In the genomic region with DNA sequence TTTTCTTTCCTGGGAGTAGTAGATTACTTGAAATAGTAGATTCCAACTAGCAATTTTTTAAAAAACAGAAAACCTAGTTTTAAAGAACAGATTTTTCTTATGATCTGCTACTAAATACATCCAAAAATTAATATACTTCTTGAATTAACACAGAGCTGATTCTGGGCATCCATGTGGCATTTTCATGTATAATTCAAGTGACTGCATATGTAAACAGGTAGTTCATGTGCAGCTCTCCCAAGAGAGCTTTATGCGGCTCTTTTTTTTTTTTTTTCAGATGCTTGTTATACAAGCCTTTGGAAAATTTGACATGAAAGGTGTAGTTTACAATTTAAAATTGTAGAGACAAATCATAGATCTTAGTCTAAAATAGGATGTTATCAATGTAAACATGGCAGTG, we compare ENCODE assay signal across 24 mouse cellular contexts.
DNase-seq lines count a peak whose midpoint lies in the region; ATAC-seq and TF ChIP-seq lines count a peak whose summit lies in the region.
"Had no signal": no experiment of that assay in that cellular context is flagged by ENCODE, and none has a peak within 500 bp of the region (broad histone marks: within the 10 kb centered on the region; RNA-seq: fewer than 3 reads in every experiment).

No protein-coding gene starts in this region.

- no peak for DNase-seq in forebrain, postnatal 0 days
- DNase-seq in brain, embryonic 14.5 days (ENCODE audit: low read depth): peak; percentile 37
- DNase-seq: adrenal gland, adult 8-10 months; adrenal gland, postnatal 14 days; adrenal gland, postnatal 36 days; B cell, adult 2 months; cerebellum, adult 11 months; cerebellum, adult 18-20 months; cerebellum, adult 8-10 months; cerebellum, adult 9-11 months; cerebellum, postnatal 14 days; cerebellum, postnatal 36 days; embryo, embryonic 11 days had no signal

- no peak for TF ChIP-seq POLR2A in brain, embryonic 14.5 days (IDR thresholded peaks at IDR 0.05; ENCODE audit: borderline replicate concordance, extremely low read depth, insufficient read depth, insufficient read length, poor library complexity, severe bottlenecking)

- peaks cover 6% of the 10 kb centered on the region for H3K4me1 ChIP-seq in forebrain, embryonic 13.5 days
- no peaks in the 10 kb centered on the region for H3K4me1 ChIP-seq in forebrain, postnatal 0 days (ENCODE audit: insufficient read depth)
- peaks cover 12% of the 10 kb centered on the region for H3K4me1 ChIP-seq in forebrain, embryonic 15.5 days
- H3K4me1 ChIP-seq in forebrain, embryonic 12.5 days: peaks cover 3% of the 10 kb centered on the region; the same call in 1 of the 2 replicates
- H3K4me1 ChIP-seq: embryonic facial prominence, embryonic 13.5 days; embryonic facial prominence, embryonic 15.5 days had no signal

- no peak overlapping the region for H3K9ac ChIP-seq in forebrain, embryonic 13.5 days
- H3K9ac ChIP-seq in forebrain, postnatal 0 days: no peak overlapping the region
- no peak overlapping the region for H3K9ac ChIP-seq in forebrain, embryonic 15.5 days (replicated peaks)
- no peak overlapping the region for H3K9ac ChIP-seq in forebrain, embryonic 12.5 days
- H3K9ac ChIP-seq: embryonic facial prominence, embryonic 13.5 days; embryonic facial prominence, embryonic 15.5 days had no signal

- H3K27ac ChIP-seq in forebrain, embryonic 13.5 days: no peak overlapping the region
- H3K27ac ChIP-seq in forebrain, postnatal 0 days (ENCODE audit: low read depth, low read length): no peak overlapping the region
- no peak overlapping the region for H3K27ac ChIP-seq in forebrain, embryonic 15.5 days (replicated peaks)
- H3K27ac ChIP-seq in forebrain, embryonic 12.5 days: no peak overlapping the region
- H3K27ac ChIP-seq: embryonic facial prominence, embryonic 13.5 days; embryonic facial prominence, embryonic 15.5 days had no signal

- TF ChIP-seq CTCF in forebrain, postnatal 0 days (IDR thresholded peaks at IDR 0.05; ENCODE audit: low read depth): no peak
- no peak for TF ChIP-seq CTCF in brain, embryonic 14.5 days (IDR thresholded peaks at IDR 0.05; ENCODE audit: borderline replicate concordance, extremely low read depth, insufficient read depth, insufficient read length)

- no peaks in the 10 kb centered on the region for H3K27me3 ChIP-seq in forebrain, embryonic 13.5 days
- no peaks in the 10 kb centered on the region for H3K27me3 ChIP-seq in forebrain, postnatal 0 days (ENCODE audit: insufficient read depth, low read length)
- no peaks in the 10 kb centered on the region for H3K27me3 ChIP-seq in forebrain, embryonic 15.5 days
- no peaks in the 10 kb centered on the region for H3K27me3 ChIP-seq in forebrain, embryonic 12.5 days
- H3K27me3 ChIP-seq: CH12.LX; embryonic facial prominence, embryonic 13.5 days; embryonic facial prominence, embryonic 15.5 days; Patski had no signal

- H3K9me3 ChIP-seq in forebrain, embryonic 13.5 days (replicated peaks): no peaks in the 10 kb centered on the region
- no peaks in the 10 kb centered on the region for H3K9me3 ChIP-seq in forebrain, postnatal 0 days (ENCODE audit: low read length)
- H3K9me3 ChIP-seq in forebrain, embryonic 15.5 days: no peaks in the 10 kb centered on the region
- H3K9me3 ChIP-seq in forebrain, embryonic 12.5 days: 0 out of 2 replicates have a peak, but pooled peaks cover 3% of the 10 kb centered on the region
- H3K9me3 ChIP-seq: embryonic facial prominence, embryonic 15.5 days; G1E had no signal

- H3K4me3 ChIP-seq in forebrain, embryonic 13.5 days: no peak overlapping the region
- H3K4me3 ChIP-seq in forebrain, postnatal 0 days (ENCODE audit: low read depth, low read length): no peak overlapping the region
- H3K4me3 ChIP-seq in forebrain, embryonic 15.5 days: no peak overlapping the region
- H3K4me3 ChIP-seq in forebrain, embryonic 12.5 days (replicated peaks): no peak overlapping the region
- H3K4me3 ChIP-seq: embryonic facial prominence, embryonic 13.5 days; embryonic facial prominence, embryonic 15.5 days; erythroblast, embryonic 14.5 days had no signal

- 86% methylated on average over 1 of the region's 1 CpGs for WGBS in forebrain, embryonic 13.5 days
- 60% methylated on average over 1 of the region's 1 CpGs for WGBS in forebrain, postnatal 0 days
- WGBS in forebrain, embryonic 15.5 days: 54% methylated on average over 1 of the region's 1 CpGs
- WGBS in forebrain, embryonic 12.5 days: 90% methylated on average over 1 of the region's 1 CpGs

- ATAC-seq in forebrain, embryonic 13.5 days: peak; percentile 50; the same call in 1 of the 2 replicates
- ATAC-seq in forebrain, postnatal 0 days: no peak
- ATAC-seq in forebrain, embryonic 15.5 days (replicated peaks): peak; percentile 72; the same call in 1 of the 2 replicates
- ATAC-seq in forebrain, embryonic 12.5 days (ENCODE audit: low FRiP score): no peak
- ATAC-seq: activated CD4-positive, CD25-positive, alpha-beta regulatory T cell, adult 4 months; CD4-positive, CD25-positive, alpha-beta regulatory T cell, adult 4 months; Patski had no signal

- H3K36me3 ChIP-seq in forebrain, embryonic 13.5 days (ENCODE audit: poor library complexity, severe bottlenecking): peaks cover 9% of the 10 kb centered on the region; the same call in 1 of the 2 replicates
- H3K36me3 ChIP-seq in forebrain, postnatal 0 days (ENCODE audit: insufficient read depth): no peaks in the 10 kb centered on the region
- 0 out of 2 replicates have a peak, but pooled peaks cover 5% of the 10 kb centered on the region for H3K36me3 ChIP-seq in forebrain, embryonic 15.5 days
- H3K36me3 ChIP-seq in forebrain, embryonic 12.5 days (replicated peaks): no peaks in the 10 kb centered on the region
- H3K36me3 ChIP-seq: G1E had no signal

- no peak overlapping the region for H3K4me2 ChIP-seq in forebrain, embryonic 13.5 days
- no peak overlapping the region for H3K4me2 ChIP-seq in forebrain, postnatal 0 days (ENCODE audit: low read depth)
- no peak overlapping the region for H3K4me2 ChIP-seq in forebrain, embryonic 15.5 days (replicated peaks)
- H3K4me2 ChIP-seq in forebrain, embryonic 12.5 days: no peak overlapping the region
- H3K4me2 ChIP-seq: embryonic facial prominence, embryonic 13.5 days; embryonic facial prominence, embryonic 15.5 days had no signal

Comparison
In these comparisons a context has a peak if more than half of its experiments do, and no peak if none do; other contexts are left out.
1. ATAC-seq: peak in forebrain, embryonic 13.5 days (single experiment) and forebrain, embryonic 15.5 days (single experiment); none in forebrain, postnatal 0 days (single experiment) and forebrain, embryonic 12.5 days (single experiment).